Mouse (Mus musculus): ENCODE measurements around the gene Cdk20. TPM values are rescaled to one million over a fixed set of nuclear protein-coding genes. Genes with fewer than 3 reads are reported as not detected.

The Cdk20 gene
- total and polyA plus RNA-seq, 2 experiments = 4.0 to 15.7 TPM

GRCm38 (mm10) chr13:64415659-64416058 lies 16.5 kb upstream of the Cdk20 start:
- no peak overlapping the region for H3K9ac ChIP-seq (ENCODE audit: low read depth, low read length)
- H3K4me1 ChIP-seq (ENCODE audit: control insufficient read depth, insufficient read depth, low read length) = no peaks in the 10 kb centered on the region
- no peak overlapping the region for H3K4me3 ChIP-seq (ENCODE audit: insufficient read depth, low read depth, low read length)
- no peaks in the 10 kb centered on the region for H3K27me3 ChIP-seq (ENCODE audit: control insufficient read depth, insufficient read depth, low read length)
- TF ChIP-seq POLR2A (IDR thresholded peaks at IDR 0.05; ENCODE audit: extremely low read depth, insufficient read depth, low read length) (no peak), CTCF (IDR thresholded peaks at IDR 0.05; ENCODE audit: low read depth, low read length) (no peak)
- no peak overlapping the region for H3K27ac ChIP-seq (replicated peaks; ENCODE audit: insufficient read depth, low read depth, low read length)
- no peaks in the 10 kb centered on the region for H3K79me2 ChIP-seq (ENCODE audit: control insufficient read depth, insufficient read depth, low read length)
- 97% methylated on average over 2 of the region's 2 CpGs for WGBS
- no peak for DNase-seq (ENCODE audit: extremely low read depth, low read depth, low spot score)
- H3K36me3 ChIP-seq (ENCODE audit: control insufficient read depth, insufficient read depth, low read length) = no peaks in the 10 kb centered on the region

DNA sequence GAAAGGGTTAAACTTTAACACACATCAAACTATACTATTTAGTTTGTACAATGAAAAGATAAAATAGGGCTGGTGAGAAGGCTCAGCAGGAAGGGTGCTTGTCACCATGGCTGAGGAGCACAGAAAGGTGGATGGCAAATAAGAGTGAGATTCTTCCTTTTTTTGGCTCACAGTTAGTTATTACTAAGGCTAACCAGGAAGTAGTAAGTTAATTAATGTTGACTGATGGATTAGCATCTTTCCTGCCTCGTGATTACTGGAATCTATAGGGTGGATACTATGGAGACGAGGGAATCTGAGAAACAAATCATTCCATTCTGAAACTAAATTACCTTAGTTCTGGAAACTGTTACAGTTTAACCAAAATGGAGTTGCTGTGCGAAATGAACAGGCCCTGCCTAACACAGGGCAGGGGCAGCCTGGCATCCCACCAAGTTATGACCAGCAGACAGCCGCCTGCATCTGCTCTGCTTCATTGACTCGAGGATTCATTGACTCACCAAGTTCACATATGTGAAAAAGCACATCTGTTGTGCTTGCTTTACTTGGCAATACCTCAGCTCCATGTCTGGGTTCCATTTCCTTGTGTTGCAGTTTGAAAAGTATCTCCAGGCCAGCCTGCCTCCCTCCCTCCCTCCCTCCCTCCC lies 15.0 kb upstream of the Cdk20 start:
- Histone ChIP-seq H3K4me3 (ENCODE audit: insufficient read depth, low read depth, low read length) (no peak overlapping the region), H3K4me1 (ENCODE audit: control insufficient read depth, insufficient read depth, low read length) (no peaks in the 10 kb centered on the region), H3K27me3 (ENCODE audit: control insufficient read depth, insufficient read depth, low read length) (no peaks in the 10 kb centered on the region), H3K79me2 (ENCODE audit: control insufficient read depth, insufficient read depth, low read length) (no peaks in the 10 kb centered on the region), H3K9ac (ENCODE audit: low read depth, low read length) (no peak overlapping the region), H3K27ac (replicated peaks; ENCODE audit: insufficient read depth, low read depth, low read length) (no peak overlapping the region), H3K36me3 (ENCODE audit: control insufficient read depth, insufficient read depth, low read length) (no peaks in the 10 kb centered on the region)
- 64% methylated on average over 5 of the region's 5 CpGs for WGBS
- TF ChIP-seq CTCF (IDR thresholded peaks at IDR 0.05; ENCODE audit: low read depth, low read length) (no peak), POLR2A (IDR thresholded peaks at IDR 0.05; ENCODE audit: extremely low read depth, insufficient read depth, low read length) (no peak)
- no peak for DNase-seq (ENCODE audit: extremely low read depth, low read depth, low spot score)

DNA sequence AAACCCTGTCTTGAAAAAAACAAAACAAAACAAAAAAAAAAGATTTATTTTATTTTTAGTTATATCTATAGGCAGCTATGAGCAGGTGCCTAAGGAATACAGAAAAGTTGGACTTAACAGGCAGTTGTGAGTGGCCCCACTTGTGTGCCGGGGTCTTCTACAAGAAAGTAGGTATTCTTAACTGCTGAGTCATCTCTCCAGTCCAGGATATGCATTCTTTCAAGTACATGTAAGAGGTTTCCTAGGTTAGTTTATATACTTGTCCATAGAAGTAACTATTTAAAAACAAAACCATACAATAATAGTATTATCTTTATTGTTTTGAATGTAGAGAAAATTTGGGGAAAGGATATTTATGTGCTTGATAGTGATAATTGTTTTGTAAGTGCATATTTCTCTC lies 11.3 kb upstream of the Cdk20 start:
- H3K27ac ChIP-seq (replicated peaks; ENCODE audit: insufficient read depth, low read depth, low read length) = no peak overlapping the region
- H3K36me3 ChIP-seq (ENCODE audit: control insufficient read depth, insufficient read depth, low read length) = no peaks in the 10 kb centered on the region
- H3K27me3 ChIP-seq (ENCODE audit: control insufficient read depth, insufficient read depth, low read length) = no peaks in the 10 kb centered on the region
- TF ChIP-seq CTCF (IDR thresholded peaks at IDR 0.05; ENCODE audit: low read depth, low read length) (no peak), POLR2A (IDR thresholded peaks at IDR 0.05; ENCODE audit: extremely low read depth, insufficient read depth, low read length) (no peak)
- no peaks in the 10 kb centered on the region for H3K79me2 ChIP-seq (ENCODE audit: control insufficient read depth, insufficient read depth, low read length)
- DNase-seq (ENCODE audit: extremely low read depth, low read depth, low spot score) = no peak
- 86% methylated on average over 1 of the region's 1 CpGs for WGBS
- no peak overlapping the region for H3K4me3 ChIP-seq (ENCODE audit: insufficient read depth, low read depth, low read length)
- peaks cover 2% of the 10 kb centered on the region; the same call in 1 of the 2 replicates for H3K4me1 ChIP-seq (ENCODE audit: control insufficient read depth, insufficient read depth, low read length)
- no peak overlapping the region for H3K9ac ChIP-seq (ENCODE audit: low read depth, low read length)

GRCm38 (mm10) chr13:64421386-64421785 lies 10.7 kb upstream of the Cdk20 start:
- H3K79me2 ChIP-seq (ENCODE audit: control insufficient read depth, insufficient read depth, low read length) = no peaks in the 10 kb centered on the region
- no peak overlapping the region for H3K4me3 ChIP-seq (ENCODE audit: insufficient read depth, low read depth, low read length)
- H3K27ac ChIP-seq (replicated peaks; ENCODE audit: insufficient read depth, low read depth, low read length) = no peak overlapping the region
- WGBS = 66% methylated on average over 3 of the region's 3 CpGs
- H3K4me1 ChIP-seq (ENCODE audit: control insufficient read depth, insufficient read depth, low read length) = peaks cover 2% of the 10 kb centered on the region; the same call in 1 of the 2 replicates
- H3K9ac ChIP-seq (ENCODE audit: low read depth, low read length) = no peak overlapping the region
- TF ChIP-seq CTCF (IDR thresholded peaks at IDR 0.05; ENCODE audit: low read depth, low read length) (no peak), POLR2A (IDR thresholded peaks at IDR 0.05; ENCODE audit: extremely low read depth, insufficient read depth, low read length) (no peak)
- DNase-seq (ENCODE audit: extremely low read depth, low read depth, low spot score) = no peak
- no peaks in the 10 kb centered on the region for H3K36me3 ChIP-seq (ENCODE audit: control insufficient read depth, insufficient read depth, low read length)
- no peaks in the 10 kb centered on the region for H3K27me3 ChIP-seq (ENCODE audit: control insufficient read depth, insufficient read depth, low read length)

DNA sequence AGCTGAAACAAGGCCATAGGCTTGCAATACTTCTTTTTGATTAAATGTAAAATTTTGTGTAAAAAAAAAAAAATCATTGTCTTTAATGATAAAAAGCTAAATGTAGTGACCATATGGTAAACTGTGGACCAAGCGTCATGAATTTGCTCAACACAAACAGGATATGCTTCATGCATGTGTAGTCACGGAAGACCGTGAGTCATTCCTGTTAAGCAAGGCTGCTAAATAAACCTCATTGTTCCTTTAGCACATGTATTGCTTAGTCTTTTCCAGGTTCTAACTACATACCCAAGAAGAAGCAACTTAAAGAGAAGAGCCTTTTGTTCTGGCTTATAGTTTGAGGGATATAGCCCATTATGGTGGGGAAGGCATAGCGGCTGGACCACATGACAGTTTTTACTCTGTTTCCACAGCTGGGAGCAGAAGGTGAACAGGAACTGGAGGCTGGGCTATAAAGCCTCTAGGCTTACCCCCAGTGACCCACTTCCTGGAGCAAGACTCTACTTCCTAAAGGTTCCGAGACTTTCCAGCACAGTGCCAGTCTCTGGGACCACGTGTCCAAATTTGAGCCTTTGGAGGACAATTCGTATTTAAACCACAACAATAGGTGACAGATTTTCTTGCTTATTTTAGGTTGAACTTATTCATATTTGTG lies 10.0 kb upstream of the Cdk20 start:
- no peak for TF ChIP-seq POLR2A (IDR thresholded peaks at IDR 0.05; ENCODE audit: extremely low read depth, insufficient read depth, low read length)
- no peak for TF ChIP-seq CTCF (IDR thresholded peaks at IDR 0.05; ENCODE audit: low read depth, low read length)
- H3K9ac ChIP-seq (ENCODE audit: low read depth, low read length) = no peak overlapping the region
- no peak for DNase-seq (ENCODE audit: extremely low read depth, low read depth, low spot score)
- 83% methylated on average over 7 of the region's 7 CpGs for WGBS
- peaks cover 2% of the 10 kb centered on the region; the same call in 1 of the 2 replicates for H3K4me1 ChIP-seq (ENCODE audit: control insufficient read depth, insufficient read depth, low read length)
- H3K79me2 ChIP-seq (ENCODE audit: control insufficient read depth, insufficient read depth, low read length) = no peaks in the 10 kb centered on the region
- H3K27ac ChIP-seq (replicated peaks; ENCODE audit: insufficient read depth, low read depth, low read length) = no peak overlapping the region
- H3K36me3 ChIP-seq (ENCODE audit: control insufficient read depth, insufficient read depth, low read length) = no peaks in the 10 kb centered on the region
- H3K4me3 ChIP-seq (ENCODE audit: insufficient read depth, low read depth, low read length) = no peak overlapping the region
- H3K27me3 ChIP-seq (ENCODE audit: control insufficient read depth, insufficient read depth, low read length) = no peaks in the 10 kb centered on the region

DNA sequence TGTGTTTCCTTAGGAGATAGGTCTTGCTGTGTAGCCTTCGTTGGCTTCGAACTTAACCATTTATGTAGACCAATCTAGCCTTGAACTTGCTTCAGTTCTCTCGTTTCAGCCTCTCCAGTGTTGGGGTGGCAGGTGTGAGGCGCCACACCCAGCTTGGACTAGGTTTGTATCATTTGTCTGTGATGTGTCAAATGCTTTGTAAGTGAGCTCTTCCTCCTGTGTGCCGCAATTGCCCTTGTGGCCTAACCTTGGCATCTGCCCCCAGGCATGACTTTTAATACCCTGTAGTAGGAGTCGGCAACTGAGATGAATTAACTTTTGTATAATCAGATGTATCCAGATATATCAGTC lies 9.5 kb upstream of the Cdk20 start:
- no peaks in the 10 kb centered on the region for H3K79me2 ChIP-seq (ENCODE audit: control insufficient read depth, insufficient read depth, low read length)
- H3K9ac ChIP-seq (ENCODE audit: low read depth, low read length) = no peak overlapping the region
- no peak overlapping the region for H3K4me3 ChIP-seq (ENCODE audit: insufficient read depth, low read depth, low read length)
- H3K4me1 ChIP-seq (ENCODE audit: control insufficient read depth, insufficient read depth, low read length) = peaks cover 2% of the 10 kb centered on the region; the same call in 1 of the 2 replicates
- H3K27me3 ChIP-seq (ENCODE audit: control insufficient read depth, insufficient read depth, low read length) = no peaks in the 10 kb centered on the region
- H3K27ac ChIP-seq (replicated peaks; ENCODE audit: insufficient read depth, low read depth, low read length) = no peak overlapping the region
- no peaks in the 10 kb centered on the region for H3K36me3 ChIP-seq (ENCODE audit: control insufficient read depth, insufficient read depth, low read length)
- DNase-seq (ENCODE audit: extremely low read depth, low read depth, low spot score) = no peak
- TF ChIP-seq CTCF (IDR thresholded peaks at IDR 0.05; ENCODE audit: low read depth, low read length) (no peak), POLR2A (IDR thresholded peaks at IDR 0.05; ENCODE audit: extremely low read depth, insufficient read depth, low read length) (no peak)
- WGBS = 96% methylated on average over 6 of the region's 6 CpGs

Measured in liver, adult 2 months (tissue).